Mouse (Mus musculus) midbrain, postnatal 0 days (tissue): Measurements from ENCODE around the gene Rmnd5b. TPM values are rescaled to one million over a fixed set of nuclear protein-coding genes. Genes with fewer than 3 reads are reported as not detected.

ENCODE experiments used
- ATAC-seq: fragments of 200-750 bp; cut with Nextera tagmentation; 2 replicates; pipeline ENCODE4 v1.8.0; 2017; ENCODE audit warnings: moderate number of reproducible peaks, mild to moderate bottlenecking, moderate TSS enrichment, moderate library complexity; ENCODE audit not compliant: low FRiP score
- DNase-seq: peaks from one replicate; pipeline ENCODE4 v3.0.0-alpha.2; 2015; ENCODE audit warnings: low spot score
- H3K27ac ChIP-seq: fragments of 300-500 bp; sonication (generic); 2 replicates; pipeline ENCODE4 v1.5.1; 2014; ENCODE audit warnings: low read depth, mild to moderate bottlenecking, low read length, mixed read lengths
- H3K27me3 ChIP-seq: fragments of 300-500 bp; sonication (generic); 2 replicates; pipeline ENCODE4 v1.6.1; 2014; ENCODE audit warnings: low read length, control low read depth, mixed read lengths; ENCODE audit not compliant: insufficient read depth
- H3K36me3 ChIP-seq: fragments of 300-500 bp; sonication (generic); 2 replicates; pipeline ENCODE4 v1.6.1; 2014; ENCODE audit warnings: low read length, control low read depth, mixed read lengths; ENCODE audit not compliant: insufficient read depth
- H3K4me1 ChIP-seq: fragments of 300-500 bp; sonication (generic); 2 replicates; pipeline ENCODE4 v1.6.1; 2014; ENCODE audit warnings: mild to moderate bottlenecking, control low read depth, antibody characterized with exemption, low read length, mixed read lengths; ENCODE audit not compliant: insufficient read depth
- H3K4me2 ChIP-seq: fragments of 300-500 bp; sonication (generic); 2 replicates; pipeline ENCODE4 v1.6.1; 2014; ENCODE audit warnings: low read depth, mild to moderate bottlenecking, low read length, mixed read lengths; ENCODE audit not compliant: poor library complexity, severe bottlenecking
- H3K4me3 ChIP-seq: fragments of 300-500 bp; sonication (generic); 2 replicates; pipeline ENCODE4 v1.5.1; 2014; ENCODE audit warnings: low read depth, mild to moderate bottlenecking, low read length, moderate library complexity
- H3K9ac ChIP-seq: fragments of 300-500 bp; sonication (generic); replicated peaks from 2 replicates; pipeline ENCODE4 v1.6.1; 2014; ENCODE audit warnings: mild to moderate bottlenecking, low read length, moderate library complexity, mixed read lengths; ENCODE audit not compliant: poor library complexity, severe bottlenecking
- H3K9me3 ChIP-seq: fragments of 300-500 bp; sonication (generic); 2 replicates; pipeline ENCODE4 v1.6.1; 2016; ENCODE audit warnings: low read length, control low read depth
- CTCF ChIP-seq: IDR thresholded peaks from 2 replicates; pipeline ENCODE4 v1.5.1; 2016; ENCODE audit warnings: antibody characterized with exemption, mild to moderate bottlenecking
- WGBS: fragments of 180-500 bp; shearing (Covaris S2); extraction: QIAGEN DNeasy Blood & Tissue Kit; methylation state at CpG from one replicate; pipeline ENCODE4 v1.1.7; 2014; 5-methylcytosine and 5-hydroxymethylcytosine counted together
- polyA plus RNA-seq: library from polyadenylated mRNA; unstranded; fragments of >200 nt; fragmentation: Nextera tagmentation; extraction: Ambion mirVana; gene quantifications from 2 replicates; pipeline ENCODE4 v1.2.1, GENCODE M21; 2015
- total RNA-seq: library from RNA; depleted of rRNA; stranded (reverse); fragments of >200 nt; gene quantifications from 2 replicates; pipeline ENCODE4 v1.2.3, GENCODE M21; 2014

Rmnd5b gene
- total and polyA plus RNA-seq, 2 experiments from 2014 or later = 66.0 to 70.1 TPM

DNA sequence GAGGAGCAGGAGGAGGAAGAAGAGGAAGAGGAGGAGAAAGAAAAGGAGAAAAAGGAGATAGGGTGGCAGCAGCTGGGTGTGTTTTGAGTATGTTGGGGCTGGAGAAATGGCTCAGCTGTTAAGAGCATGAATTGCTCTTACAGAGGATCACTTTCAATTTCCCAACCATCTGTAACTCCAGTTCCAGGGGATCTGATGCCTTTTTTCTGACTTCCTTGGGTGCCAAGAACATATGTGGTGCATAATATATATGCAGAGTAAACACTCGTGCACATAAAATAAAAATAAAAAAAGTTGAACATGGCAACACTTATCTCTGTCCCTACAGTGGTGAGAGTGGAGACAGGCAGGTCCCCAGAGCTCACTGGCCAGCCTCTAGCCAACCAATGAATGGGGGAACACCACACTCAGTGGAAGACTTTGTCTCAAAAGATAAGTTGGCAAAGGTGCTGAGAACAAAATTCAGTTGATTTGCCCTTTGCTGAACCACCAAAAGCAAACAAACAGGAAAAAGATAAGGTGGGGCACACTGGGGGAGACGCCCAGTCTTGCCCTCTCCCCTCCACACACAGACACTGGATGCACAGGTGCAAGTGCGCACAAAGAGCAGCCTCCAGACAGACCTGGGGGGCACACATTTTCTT is 26.3 kb downstream of the Rmnd5b start:
- no peak overlapping the region for H3K4me2 ChIP-seq
- 0 out of 2 replicates have a peak, but pooled peaks cover 4% of the 10 kb centered on the region for H3K4me1 ChIP-seq
- TF ChIP-seq CTCF = no peak
- no peak overlapping the region for H3K9ac ChIP-seq
- H3K9me3 ChIP-seq = no peaks in the 10 kb centered on the region
- DNase-seq (no peak), ATAC-seq (no peak)
- no peak overlapping the region for H3K4me3 ChIP-seq
- H3K27ac ChIP-seq = no peak overlapping the region
- no peaks in the 10 kb centered on the region for H3K36me3 ChIP-seq
- no peaks in the 10 kb centered on the region for H3K27me3 ChIP-seq
- WGBS = 86% methylated on average over 3 of the region's 3 CpGs

DNA sequence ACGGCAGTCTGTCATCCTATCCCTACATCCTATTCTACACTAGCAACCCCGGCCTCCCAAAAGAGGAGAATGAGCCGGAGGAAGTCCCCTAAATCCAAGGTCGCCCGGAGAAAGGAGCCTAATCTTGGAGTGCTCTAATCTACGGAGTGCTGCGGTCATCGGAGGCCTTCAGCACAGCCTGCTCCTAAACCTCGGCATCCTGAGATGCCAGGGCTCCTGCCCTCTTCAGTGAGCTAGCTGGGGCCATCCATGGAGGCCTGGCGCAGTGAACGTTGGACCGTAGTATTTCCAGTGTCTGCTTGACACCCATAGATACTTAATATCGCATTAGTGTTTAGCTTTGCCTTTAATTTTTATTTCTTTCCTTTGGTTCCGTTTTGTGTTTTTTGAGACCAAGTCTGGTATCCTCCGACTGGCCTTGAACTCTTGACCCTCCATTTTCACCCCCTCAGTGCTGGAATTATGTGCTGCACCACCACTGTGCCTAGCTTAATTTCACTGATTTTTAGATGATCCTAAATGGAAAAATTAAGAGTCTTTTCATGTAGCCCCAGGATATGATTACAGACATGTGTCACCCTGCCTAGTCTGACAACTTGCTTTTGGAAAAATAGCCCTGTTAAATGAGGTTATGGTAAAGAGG is 28.5 kb downstream of the Rmnd5b start:
- no peaks in the 10 kb centered on the region for H3K27me3 ChIP-seq
- 11% methylated on average over 15 of the region's 15 CpGs for WGBS
- peaks cover 19% of the 10 kb centered on the region for H3K36me3 ChIP-seq
- peak; percentile 59 for ATAC-seq
- H3K9me3 ChIP-seq = no peaks in the 10 kb centered on the region
- DNase-seq = no peak
- no peak for TF ChIP-seq CTCF
- peak overlapping the region; percentile 80 for H3K9ac ChIP-seq
- peak overlapping the region; percentile 96 for H3K4me3 ChIP-seq
- peak overlapping the region; percentile 94 for H3K27ac ChIP-seq
- H3K4me1 ChIP-seq = 0 out of 2 replicates have a peak, but pooled peaks cover 4% of the 10 kb centered on the region
- H3K4me2 ChIP-seq = peak overlapping the region; percentile 62

DNA sequence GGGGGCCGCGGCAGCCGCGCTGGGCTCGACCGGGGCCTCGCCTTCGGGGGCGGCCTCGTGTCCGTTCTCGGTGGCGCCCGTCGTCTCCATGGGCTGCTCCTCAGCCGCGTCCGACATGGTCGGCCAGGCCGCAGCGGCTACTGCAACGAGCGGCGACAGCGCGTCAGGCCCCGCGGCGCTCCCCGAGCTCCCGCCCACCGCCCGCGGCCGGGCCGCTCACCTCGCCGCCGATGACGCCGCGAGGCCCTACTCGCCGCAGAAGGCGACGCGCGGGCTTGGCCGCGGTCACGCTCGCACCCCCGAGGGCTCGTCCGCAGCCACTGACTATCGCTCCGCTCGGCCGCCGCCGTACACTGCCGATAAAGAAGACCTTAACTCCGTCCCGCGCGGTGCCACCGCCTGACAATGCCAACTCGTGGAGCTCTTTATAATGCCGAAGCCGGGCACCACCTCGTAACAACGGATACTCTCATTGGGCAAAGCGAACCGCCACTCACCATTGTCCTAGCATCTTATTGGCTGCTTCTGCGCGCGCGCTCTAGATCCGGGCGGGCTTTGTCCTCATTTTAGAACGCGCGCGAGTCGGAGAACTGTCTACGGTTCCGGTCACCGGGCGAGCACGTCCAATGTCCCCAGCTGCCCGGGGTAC is 29.1 kb downstream of the Rmnd5b start, which contains the start of gene Hnrnpab:
Gene Hnrnpab (minus strand): TSS at position 401 of the 649 bp plus-strand sequence.
- Histone ChIP-seq H3K9ac (peak within 1 kb of the TSS; percentile 98), H3K27ac (peak within 1 kb of the TSS; percentile 94), H3K4me2 (peak within 1 kb of the TSS; percentile 77), H3K9me3 (no peaks in the 10 kb centered on the region), H3K36me3 (peaks cover 25% of the 10 kb centered on the region), H3K4me3 (peak within 1 kb of the TSS; percentile 96), H3K27me3 (no peaks in the 10 kb centered on the region), H3K4me1 (0 out of 2 replicates have a peak, but pooled peaks cover 4% of the 10 kb centered on the region)
- peak; percentile 95 for ATAC-seq
- no peak for TF ChIP-seq CTCF
- WGBS = under 1% methylated on average over 56 of the region's 91 CpGs
- DNase-seq = peak; percentile 99

DNA sequence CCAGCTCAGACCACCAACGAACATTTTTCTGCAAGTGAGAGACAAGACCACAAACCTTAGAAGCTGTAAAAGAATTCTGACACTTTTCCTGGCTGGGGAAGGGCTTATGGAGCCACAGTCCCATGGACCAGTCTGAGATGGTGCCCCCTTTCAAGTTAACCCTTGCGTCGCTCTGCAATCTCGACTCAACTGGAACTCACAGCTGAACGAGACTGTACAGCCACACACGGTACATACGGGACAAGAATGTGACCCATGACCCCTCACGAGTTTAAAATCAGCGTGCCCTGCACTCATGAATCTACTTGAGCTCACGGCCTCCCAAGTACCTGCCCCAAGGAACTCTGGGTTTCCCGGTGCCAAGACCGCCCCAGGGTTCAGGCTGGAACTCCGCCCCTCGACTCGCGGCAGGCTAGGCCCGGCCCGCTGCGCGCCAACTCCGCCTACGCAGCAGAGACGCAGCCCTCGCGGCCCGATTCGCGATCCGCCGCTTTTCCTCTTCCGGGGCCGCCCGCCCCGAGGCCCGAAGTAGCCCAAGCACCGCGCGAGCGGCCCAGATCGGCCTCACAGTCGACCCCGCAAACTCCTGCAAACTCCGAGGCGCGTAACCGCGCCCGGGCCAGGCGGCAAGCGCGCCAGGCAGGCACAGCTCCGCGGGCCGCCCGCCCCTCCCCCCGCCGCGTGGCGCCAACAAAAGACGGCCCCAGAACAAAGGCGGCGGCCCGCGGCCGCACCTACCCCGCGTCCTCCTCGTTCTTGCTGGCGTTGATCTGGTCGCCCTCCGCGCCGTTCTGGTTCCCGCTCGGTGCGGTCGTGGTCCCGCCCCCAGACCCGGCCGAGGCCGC is 29.9 kb downstream of the Rmnd5b start:
- no peaks in the 10 kb centered on the region for H3K27me3 ChIP-seq
- H3K27ac ChIP-seq = peak overlapping the region; percentile 94
- 0 out of 2 replicates have a peak, but pooled peaks cover 4% of the 10 kb centered on the region for H3K4me1 ChIP-seq
- peak overlapping the region; percentile 77 for H3K4me2 ChIP-seq
- H3K4me3 ChIP-seq = peak overlapping the region; percentile 96
- no peaks in the 10 kb centered on the region for H3K9me3 ChIP-seq
- H3K36me3 ChIP-seq = peaks cover 32% of the 10 kb centered on the region
- ATAC-seq (peak; percentile 53), DNase-seq (peak; percentile 77)
- under 1% methylated on average over 70 of the region's 81 CpGs for WGBS
- no peak for TF ChIP-seq CTCF
- peak overlapping the region; percentile 98 for H3K9ac ChIP-seq

DNA sequence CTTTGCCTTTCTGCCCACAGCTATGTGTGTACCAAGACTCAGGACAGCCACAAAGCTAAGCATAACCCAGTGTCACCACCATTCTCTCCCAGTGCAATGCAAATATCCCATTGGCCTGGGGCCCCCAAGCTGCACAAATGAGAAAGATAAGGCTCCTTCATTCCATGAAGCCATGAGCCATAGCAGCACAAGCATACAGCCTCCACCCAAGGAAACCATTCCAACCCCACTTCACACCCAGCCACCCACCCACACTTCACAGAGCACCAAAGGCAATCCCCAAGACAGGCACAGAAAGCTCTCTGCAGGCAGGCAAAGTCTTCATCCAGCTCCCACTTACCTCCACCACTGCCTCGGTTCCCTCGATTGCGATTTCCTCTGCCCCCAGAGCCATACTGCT is 33.4 kb downstream of the Rmnd5b start:
- ATAC-seq = no peak
- no peak for DNase-seq
- WGBS = 92% methylated on average over 3 of the region's 3 CpGs
- no peak for TF ChIP-seq CTCF
- H3K4me3 ChIP-seq = no peak overlapping the region
- H3K4me1 ChIP-seq = no peaks in the 10 kb centered on the region
- H3K27ac ChIP-seq = no peak overlapping the region
- H3K36me3 ChIP-seq = peaks cover 66% of the 10 kb centered on the region
- H3K9me3 ChIP-seq = no peaks in the 10 kb centered on the region
- H3K27me3 ChIP-seq = no peaks in the 10 kb centered on the region
- no peak overlapping the region for H3K4me2 ChIP-seq
- H3K9ac ChIP-seq = no peak overlapping the region
